Mouse (Mus musculus): ENCODE results near the gene Gm13089. TPM values are rescaled to one million over a fixed set of nuclear protein-coding genes. Genes with fewer than 3 reads are reported as not detected.
"Not testable (repeated sequence)": the region's sequence is repeated elsewhere in the genome, so short reads cannot be mapped to it uniquely, and the experiment has no call there.

The Gm13089 gene
- not detected in 2 replicates for polyA plus RNA-seq (2016; fragmentation: Nextera tagmentation; extraction: Ambion mirVana)

- no peaks in the 10 kb centered on the region for H3K36me3 ChIP-seq
- 87% methylated on average over 2 of the region's 2 CpGs for WGBS
Observed at GRCm38 (mm10) chr4:143702611-143703010, at the start of gene Gm13089. Gm13089 (minus strand) TSS chr4:143702711.

GRCm38 (mm10) chr4:143719155-143719554, 16.6 kb upstream of the Gm13089 start, which contains the start of gene Gm13078:
Gm13078 (plus strand) TSS chr4:143719455.
- no peak for DNase-seq (ENCODE audit: low spot score)
- Histone ChIP-seq H3K4me3 (no peak within 1 kb of the TSS), H3K27ac (replicated peaks) (no peak within 1 kb of the TSS), H3K9me3 (replicated peaks) (peaks cover 75% of the 10 kb centered on the region), H3K36me3 (no peaks in the 10 kb centered on the region), H3K4me1 (no peaks in the 10 kb centered on the region), H3K27me3 (ENCODE audit: low read depth, poor library complexity, severe bottlenecking) (no peaks in the 10 kb centered on the region)
- WGBS, result 100% methylated on average over 1 of the region's 1 CpGs

More at GRCm38 (mm10) chr4:143702611-143703010, at the start of gene Gm13089:
- Histone ChIP-seq H3K27me3 (ENCODE audit: low read depth, poor library complexity, severe bottlenecking) (no peaks in the 10 kb centered on the region), H3K9me3 (replicated peaks) (peaks cover 69% of the 10 kb centered on the region), H3K4me1 (no peaks in the 10 kb centered on the region), H3K4me3 (no peak within 1 kb of the TSS), H3K27ac (replicated peaks) (no peak within 1 kb of the TSS)
- no peak for DNase-seq (ENCODE audit: low spot score)

GRCm38 (mm10) chr4:143657146-143657545, 45.4 kb downstream of the Gm13089 start, which contains the start of gene Gm13088:
Gm13088 (minus strand) TSS chr4:143657246.
- not testable (repeated sequence) for H3K4me1 ChIP-seq; H3K36me3 ChIP-seq; H3K27me3 ChIP-seq (ENCODE audit: low read depth, poor library complexity, severe bottlenecking); H3K27ac ChIP-seq (replicated peaks); H3K4me3 ChIP-seq; DNase-seq (ENCODE audit: low spot score)
- H3K9me3 ChIP-seq (replicated peaks), result peaks cover 32% of the 10 kb centered on the region

Other genes starting within 250 kb of the Gm13089 start
- not detected in 2 replicates for gene Gm13043, start 191.4 kb downstream of the Gm13089 start, polyA plus RNA-seq (2016; fragmentation: Nextera tagmentation; extraction: Ambion mirVana)
- gene Gm13040, start 166.8 kb downstream of the Gm13089 start, polyA plus RNA-seq (2016; fragmentation: Nextera tagmentation; extraction: Ambion mirVana), result not detected in 2 replicates
- gene BC080695, start 151.0 kb downstream of the Gm13089 start, polyA plus RNA-seq (2016; fragmentation: Nextera tagmentation; extraction: Ambion mirVana), result not detected in 2 replicates
- gene Gm13057, start 151.0 kb downstream of the Gm13089 start, polyA plus RNA-seq (2016; fragmentation: Nextera tagmentation; extraction: Ambion mirVana), result not detected in 2 replicates
- gene Gm13083, start 87.7 kb downstream of the Gm13089 start, polyA plus RNA-seq (2016; fragmentation: Nextera tagmentation; extraction: Ambion mirVana), result not detected in 2 replicates
- gene Gm13088, start 45.5 kb downstream of the Gm13089 start, polyA plus RNA-seq (2016; fragmentation: Nextera tagmentation; extraction: Ambion mirVana), result not detected in 2 replicates
- not detected in 2 replicates for gene Gm13078, start 16.7 kb upstream of the Gm13089 start, polyA plus RNA-seq (2016; fragmentation: Nextera tagmentation; extraction: Ambion mirVana)
- not detected in 2 replicates for gene Gm13023, start 86.6 kb upstream of the Gm13089 start, polyA plus RNA-seq (2016; fragmentation: Nextera tagmentation; extraction: Ambion mirVana)
- not detected in 2 replicates for gene Gm13084, start 113.4 kb upstream of the Gm13089 start, polyA plus RNA-seq (2016; fragmentation: Nextera tagmentation; extraction: Ambion mirVana)
- gene Gm13103, start 143.8 kb upstream of the Gm13089 start, polyA plus RNA-seq (2016; fragmentation: Nextera tagmentation; extraction: Ambion mirVana), result not detected in 2 replicates
- not detected in 2 replicates for gene Pramef6, start 197.7 kb upstream of the Gm13089 start, polyA plus RNA-seq (2016; fragmentation: Nextera tagmentation; extraction: Ambion mirVana)
- gene Pramef25, start 248.3 kb upstream of the Gm13089 start, polyA plus RNA-seq (2016; fragmentation: Nextera tagmentation; extraction: Ambion mirVana), result not detected in 2 replicates

Data from midbrain, embryonic 10.5 days (tissue).